Mouse (Mus musculus) C2C12 (cell line): ENCODE results near the gene E030025P04Rik. TPM values are rescaled to one million over a fixed set of nuclear protein-coding genes. Genes with fewer than 3 reads are reported as not detected.

Experiments used
- H3K27me3 ChIP-seq: one replicate; pipeline ENCODE4 v1.6.1; 2011; ENCODE audit not compliant: control insufficient read depth, insufficient read depth, insufficient read length
- H3K36me3 ChIP-seq: one replicate; pipeline ENCODE4 v1.6.1; 2011; ENCODE audit not compliant: control insufficient read depth, insufficient read depth
- H3K4me3 ChIP-seq: one replicate; pipeline ENCODE4 v1.5.1; 2011; ENCODE audit warnings: mild to moderate bottlenecking, control low read depth; ENCODE audit not compliant: poor library complexity, insufficient read depth, severe bottlenecking
- H3K79me2 ChIP-seq: one replicate; pipeline ENCODE4 v1.6.1; 2011; ENCODE audit not compliant: control insufficient read depth, insufficient read depth
- H3K79me3 ChIP-seq: one replicate; pipeline ENCODE4 v1.6.1; 2011; ENCODE audit warnings: low read depth, control low read depth
- H3ac ChIP-seq: one replicate; pipeline ENCODE3; 2011; ENCODE audit warnings: low read depth; ENCODE audit not compliant: control insufficient read depth, insufficient read length
- MAX ChIP-seq: IDR thresholded peaks from one replicate; pipeline ENCODE4 v1.6.1; 2011; ENCODE audit warnings: mild to moderate bottlenecking, control low read depth
- polyA plus RNA-seq: library from polyadenylated mRNA; unstranded; fragments of >200 nt; fragmentation: generic; extraction: Trizol; gene quantifications from one replicate; pipeline ENCODE4 v1.2.1, GENCODE M21; 2012; ENCODE audit warnings: missing spikeins

E030025P04Rik gene
- polyA plus RNA-seq, 1 experiment: not detected

GRCm38 (mm10) chr11:109091821-109092220 is 52.3 kb downstream of the E030025P04Rik start:
- Histone ChIP-seq H3K79me2 (no peaks in the 10 kb centered on the region), H3ac (no peak overlapping the region), H3K79me3 (no peaks in the 10 kb centered on the region), H3K4me3 (no peak overlapping the region), H3K27me3 (no peaks in the 10 kb centered on the region), H3K36me3 (no peaks in the 10 kb centered on the region)
- no peak for TF ChIP-seq MAX

Other genes with a start within 250 kb of the E030025P04Rik start
- gene Axin2, start 224.0 kb downstream of the E030025P04Rik start, polyA plus RNA-seq: 0.16 TPM
- gene Rgs9, start 153.8 kb upstream of the E030025P04Rik start, polyA plus RNA-seq: 0.02 TPM
- 18.1 TPM for gene Gna13, start 218.5 kb upstream of the E030025P04Rik start, polyA plus RNA-seq